Mouse (Mus musculus): ENCODE data around the gene Hist1h3e. TPM values are rescaled to one million over a fixed set of nuclear protein-coding genes. Genes with fewer than 3 reads are reported as not detected.
A peak's percentile ranks its signal among the peaks of the same experiment; 100 is the strongest.

Hist1h3e gene
- polyA plus RNA-seq, 1 experiment: 1.5 TPM

DNA sequence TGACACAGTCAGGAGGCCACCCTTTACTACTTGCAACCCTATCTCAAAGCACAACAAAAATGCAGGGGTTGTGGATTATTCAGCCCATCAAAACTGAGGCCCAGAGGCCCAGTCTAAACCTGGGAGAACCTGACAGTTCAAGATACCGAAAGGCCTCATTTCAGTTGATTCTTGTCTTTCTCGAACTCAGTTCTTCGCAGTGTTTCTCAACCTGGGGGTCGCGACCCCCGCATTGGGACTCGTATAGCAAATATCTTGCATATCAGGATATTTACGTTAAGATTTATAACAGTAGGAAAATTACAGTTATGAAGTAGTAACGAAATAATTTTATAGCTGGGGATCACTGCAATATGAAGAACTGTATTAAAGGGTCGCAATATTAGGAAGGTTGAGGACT is 36.3 kb downstream of the Hist1h3e start:
- WGBS: 7% methylated on average over 10 of the region's 10 CpGs
- H3K27me3 ChIP-seq (ENCODE audit: control insufficient read depth, insufficient read depth, low read length): no peaks in the 10 kb centered on the region
- H3K27ac ChIP-seq (ENCODE audit: insufficient read depth, low read length): no peak overlapping the region
- TF ChIP-seq POLR2A (IDR thresholded peaks at IDR 0.05; ENCODE audit: borderline replicate concordance, insufficient read depth, low read length) (no peak), CTCF (IDR thresholded peaks at IDR 0.05; ENCODE audit: borderline replicate concordance, insufficient read depth, low read depth, low read length) (no peak)
- no peak for DNase-seq
- no peak overlapping the region for H3K4me3 ChIP-seq (replicated peaks; ENCODE audit: insufficient read depth, low read depth, low read length)
- H3K4me1 ChIP-seq (ENCODE audit: control insufficient read depth, insufficient read depth, low read length): no peaks in the 10 kb centered on the region

- TF ChIP-seq CTCF (IDR thresholded peaks at IDR 0.05; ENCODE audit: borderline replicate concordance, insufficient read depth, low read depth, low read length): peak; percentile 85
- TF ChIP-seq POLR2A (IDR thresholded peaks at IDR 0.05; ENCODE audit: borderline replicate concordance, insufficient read depth, low read length): no peak
- Histone ChIP-seq H3K4me1 (ENCODE audit: control insufficient read depth, insufficient read depth, low read length) (no peaks in the 10 kb centered on the region), H3K4me3 (replicated peaks; ENCODE audit: insufficient read depth, low read depth, low read length) (no peak overlapping the region)
Observed at GRCm38 (mm10) chr13:23524654-23525053, 37.5 kb downstream of the Hist1h3e start.

DNA sequence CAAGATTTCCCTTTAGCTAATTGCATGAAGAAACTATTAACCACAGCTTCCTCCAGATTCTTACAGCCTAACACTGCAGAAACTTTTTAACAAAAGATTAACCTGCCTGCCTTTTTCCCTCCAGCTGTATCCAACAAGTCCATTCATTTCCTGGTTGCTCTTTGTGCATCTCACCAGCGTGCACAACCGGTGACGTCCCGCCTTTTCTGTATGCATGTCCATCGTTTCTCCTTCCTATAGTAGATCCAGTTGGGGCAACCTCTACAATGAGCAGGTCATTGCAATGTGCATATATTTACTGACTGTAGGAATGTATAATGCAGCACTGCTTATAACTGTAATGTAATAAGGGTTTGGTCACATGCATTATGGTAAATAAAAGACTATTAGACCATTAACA is 38.2 kb downstream of the Hist1h3e start:
- TF ChIP-seq CTCF (IDR thresholded peaks at IDR 0.05; ENCODE audit: borderline replicate concordance, insufficient read depth, low read depth, low read length): no peak
- no peak for TF ChIP-seq POLR2A (IDR thresholded peaks at IDR 0.05; ENCODE audit: borderline replicate concordance, insufficient read depth, low read length)
- WGBS: 48% methylated on average over 5 of the region's 5 CpGs
- no peak overlapping the region for H3K4me3 ChIP-seq (replicated peaks; ENCODE audit: insufficient read depth, low read depth, low read length)
- no peaks in the 10 kb centered on the region for H3K4me1 ChIP-seq (ENCODE audit: control insufficient read depth, insufficient read depth, low read length)
- no peak overlapping the region for H3K27ac ChIP-seq (ENCODE audit: insufficient read depth, low read length)
- no peaks in the 10 kb centered on the region for H3K27me3 ChIP-seq (ENCODE audit: control insufficient read depth, insufficient read depth, low read length)
- no peak for DNase-seq

More at GRCm38 (mm10) chr13:23524654-23525053, 37.5 kb downstream of the Hist1h3e start:
- no peaks in the 10 kb centered on the region for H3K27me3 ChIP-seq (ENCODE audit: control insufficient read depth, insufficient read depth, low read length)
- 6% methylated on average over 5 of the region's 5 CpGs for WGBS
- no peak overlapping the region for H3K27ac ChIP-seq (ENCODE audit: insufficient read depth, low read length)
- peak; percentile 69 to 71 for DNase-seq

GRCm38 (mm10) chr13:23521703-23522102 is 40.5 kb downstream of the Hist1h3e start:
- TF ChIP-seq CTCF (IDR thresholded peaks at IDR 0.05; ENCODE audit: borderline replicate concordance, insufficient read depth, low read depth, low read length) (no peak), POLR2A (IDR thresholded peaks at IDR 0.05; ENCODE audit: borderline replicate concordance, insufficient read depth, low read length) (no peak)
- Histone ChIP-seq H3K27ac (ENCODE audit: insufficient read depth, low read length) (no peak overlapping the region), H3K27me3 (ENCODE audit: control insufficient read depth, insufficient read depth, low read length) (no peaks in the 10 kb centered on the region), H3K4me3 (replicated peaks; ENCODE audit: insufficient read depth, low read depth, low read length) (no peak overlapping the region), H3K4me1 (ENCODE audit: control insufficient read depth, insufficient read depth, low read length) (no peaks in the 10 kb centered on the region)
- DNase-seq: peak; percentile 73 to 77
- 5% methylated on average over 14 of the region's 14 CpGs for WGBS

- H3K4me3 ChIP-seq (replicated peaks; ENCODE audit: insufficient read depth, low read depth, low read length): peak overlapping the region; percentile 42
- DNase-seq: peak; percentile 76 to 79
- no peaks in the 10 kb centered on the region for H3K27me3 ChIP-seq (ENCODE audit: control insufficient read depth, insufficient read depth, low read length)
- no peak overlapping the region for H3K27ac ChIP-seq (ENCODE audit: insufficient read depth, low read length)
- no peaks in the 10 kb centered on the region for H3K4me1 ChIP-seq (ENCODE audit: control insufficient read depth, insufficient read depth, low read length)
- WGBS: 2% methylated on average over 10 of the region's 10 CpGs
- no peak for TF ChIP-seq CTCF (IDR thresholded peaks at IDR 0.05; ENCODE audit: borderline replicate concordance, insufficient read depth, low read depth, low read length)
- no peak for TF ChIP-seq POLR2A (IDR thresholded peaks at IDR 0.05; ENCODE audit: borderline replicate concordance, insufficient read depth, low read length)
Observed at GRCm38 (mm10) chr13:23519416-23519815, 42.8 kb downstream of the Hist1h3e start.

DNA sequence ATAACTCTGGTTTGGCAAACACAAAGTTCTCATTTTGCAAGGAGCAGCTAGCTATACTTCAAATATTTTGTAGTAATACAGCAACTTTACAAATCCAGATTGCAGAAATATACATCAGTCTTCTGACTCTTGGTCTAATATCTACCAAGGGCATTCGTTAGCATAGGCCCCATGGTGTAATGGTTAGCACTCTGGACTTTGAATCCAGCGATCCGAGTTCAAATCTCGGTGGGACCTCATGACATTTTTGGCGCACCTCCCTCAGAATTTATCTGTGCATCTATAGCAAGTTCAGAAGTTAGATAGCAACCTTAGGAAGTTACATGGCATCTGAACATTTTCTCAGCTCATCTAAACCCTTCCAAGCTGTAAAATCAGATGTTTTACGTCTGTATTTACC is 43.3 kb downstream of the Hist1h3e start:
- Histone ChIP-seq H3K27me3 (ENCODE audit: control insufficient read depth, insufficient read depth, low read length) (no peaks in the 10 kb centered on the region), H3K27ac (ENCODE audit: insufficient read depth, low read length) (no peak overlapping the region), H3K4me3 (replicated peaks; ENCODE audit: insufficient read depth, low read depth, low read length) (peak overlapping the region; percentile 18), H3K4me1 (ENCODE audit: control insufficient read depth, insufficient read depth, low read length) (no peaks in the 10 kb centered on the region)
- peak; percentile 75 to 81 for DNase-seq
- no peak for TF ChIP-seq POLR2A (IDR thresholded peaks at IDR 0.05; ENCODE audit: borderline replicate concordance, insufficient read depth, low read length)
- no peak for TF ChIP-seq CTCF (IDR thresholded peaks at IDR 0.05; ENCODE audit: borderline replicate concordance, insufficient read depth, low read depth, low read length)
- 0% methylated on average over 6 of the region's 6 CpGs for WGBS

DNA sequence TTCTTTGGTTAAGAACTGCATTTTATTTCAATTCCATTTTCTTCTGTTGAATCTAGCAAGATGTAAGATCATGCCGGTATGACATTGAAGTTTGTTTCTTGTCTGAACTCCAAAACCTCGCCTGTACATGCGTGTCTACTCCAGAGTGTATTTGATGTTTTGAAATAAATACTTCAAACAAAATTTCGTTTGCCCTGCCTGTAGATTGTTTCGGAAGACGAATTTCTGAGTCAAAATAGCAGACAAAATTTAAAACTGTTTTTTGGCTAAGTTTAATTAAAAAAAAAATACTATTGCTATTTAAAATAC is 43.9 kb downstream of the Hist1h3e start:
- Histone ChIP-seq H3K27me3 (ENCODE audit: control insufficient read depth, insufficient read depth, low read length) (no peaks in the 10 kb centered on the region), H3K4me3 (replicated peaks; ENCODE audit: insufficient read depth, low read depth, low read length) (peak overlapping the region; percentile 48), H3K27ac (ENCODE audit: insufficient read depth, low read length) (no peak overlapping the region), H3K4me1 (ENCODE audit: control insufficient read depth, insufficient read depth, low read length) (no peaks in the 10 kb centered on the region)
- no peak for DNase-seq
- TF ChIP-seq CTCF (IDR thresholded peaks at IDR 0.05; ENCODE audit: borderline replicate concordance, insufficient read depth, low read depth, low read length) (no peak), POLR2A (IDR thresholded peaks at IDR 0.05; ENCODE audit: borderline replicate concordance, insufficient read depth, low read length) (no peak)
- under 1% methylated on average over 6 of the region's 6 CpGs for WGBS

GRCm38 (mm10) chr13:23517603-23518294 is 44.4 kb downstream of the Hist1h3e start:
- no peak overlapping the region for H3K27ac ChIP-seq (ENCODE audit: insufficient read depth, low read length)

More at GRCm38 (mm10) chr13:23517603-23518294, 44.4 kb downstream of the Hist1h3e start:
- under 1% methylated on average over 27 of the region's 27 CpGs for WGBS
- no peak for TF ChIP-seq POLR2A (IDR thresholded peaks at IDR 0.05; ENCODE audit: borderline replicate concordance, insufficient read depth, low read length)
- TF ChIP-seq CTCF (IDR thresholded peaks at IDR 0.05; ENCODE audit: borderline replicate concordance, insufficient read depth, low read depth, low read length): no peak
- peak overlapping the region; percentile 63 for H3K4me3 ChIP-seq (replicated peaks; ENCODE audit: insufficient read depth, low read depth, low read length)
- peak; percentile 83 to 92 for DNase-seq
- no peaks in the 10 kb centered on the region for H3K4me1 ChIP-seq (ENCODE audit: control insufficient read depth, insufficient read depth, low read length)
- no peaks in the 10 kb centered on the region for H3K27me3 ChIP-seq (ENCODE audit: control insufficient read depth, insufficient read depth, low read length)
